Mouse (Mus musculus): ENCODE measurements at regions not wholly inside any gene's neighbourhood (a gene's known extent, or its start where the extent isn't known, plus 50 kb on each side); places are given as distances from the start of the nearest gene placed in this dataset.

DNA sequence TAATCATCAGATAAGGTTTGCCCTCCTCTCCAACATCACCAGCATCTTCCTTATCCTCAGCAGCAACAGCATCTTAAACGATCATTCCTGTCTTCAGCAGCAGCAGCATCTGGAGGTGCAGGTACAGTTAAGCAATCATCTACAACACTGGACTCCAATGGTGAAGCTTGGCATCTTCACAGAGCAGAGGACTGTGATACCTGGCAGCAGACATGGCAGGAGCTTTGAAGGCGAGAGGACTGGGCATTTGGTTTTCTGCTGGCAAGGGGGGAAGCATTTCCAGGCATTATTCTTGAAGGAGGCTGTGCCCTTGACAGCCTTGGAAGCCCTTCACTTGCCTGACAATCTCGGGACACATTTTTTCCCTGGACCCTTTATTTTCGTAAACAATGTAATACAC, 235.3 kb downstream of the Sp3 start:
- Histone ChIP-seq H3K27ac (ENCODE audit: insufficient read depth, low read depth) (no peak overlapping the region), H3K36me3 (replicated peaks in 1 of 2; ENCODE audit: control insufficient read depth in 1 of 2, insufficient read depth in 1 of 2, low read length in 1 of 2) (no peaks in the 10 kb centered on the region), H3K4me3 (replicated peaks in 1 of 3; ENCODE audit: low read depth in 2 of 3, low read length in 2 of 3, poor library complexity in 1 of 3) (no peak overlapping the region), H3K4me2 (ENCODE audit: insufficient read depth, low read depth, poor library complexity, severe bottlenecking) (no peak overlapping the region), H3K79me2 (replicated peaks; ENCODE audit: control insufficient read depth, extremely low read depth, insufficient read depth, poor library complexity, severe bottlenecking) (no peaks in the 10 kb centered on the region), H3K9ac (ENCODE audit: insufficient read depth, low read depth) (no peak overlapping the region), H3K9me3 (replicated peaks; ENCODE audit: low read length) (peaks cover under 1% of the 10 kb centered on the region), H3K27me3 (replicated peaks) (no peaks in the 10 kb centered on the region), H3K4me1 (ENCODE audit: control insufficient read depth in 1 of 2, insufficient read depth in 2 of 2) (peaks cover 12% of the 10 kb centered on the region in 2 experiments)
- no peak for TF ChIP-seq SIN3A (IDR thresholded peaks at IDR 0.05; ENCODE audit: low read length)
- TF ChIP-seq CTCF (conservative IDR thresholded peaks at IDR 0.05 in 1 of 2, IDR thresholded peaks at IDR 0.05 in 1 of 2; ENCODE audit: low read depth in 2 of 2, low read length in 2 of 2), result no peak
- TF ChIP-seq RAD21 (IDR thresholded peaks at IDR 0.05; ENCODE audit: low read depth, low read length), result no peak
- TF ChIP-seq SMC3 (IDR thresholded peaks at IDR 0.05; ENCODE audit: low read depth, low read length), result no peak
- TF ChIP-seq MAZ (IDR thresholded peaks at IDR 0.05; ENCODE audit: low read depth, low read length), result no peak
- TF ChIP-seq CHD1 (IDR thresholded peaks at IDR 0.05; ENCODE audit: low read depth, low read length), result no peak
- no peak for TF ChIP-seq ETS1 (conservative IDR thresholded peaks at IDR 0.05; ENCODE audit: low read depth, low read length)
- TF ChIP-seq MAX (IDR thresholded peaks at IDR 0.05; ENCODE audit: low read length), result no peak
- no peak for TF ChIP-seq USF1 (IDR thresholded peaks at IDR 0.05; ENCODE audit: low read depth, low read length)
- TF ChIP-seq EP300 (IDR thresholded peaks at IDR 0.05; ENCODE audit: low read length), result no peak
- TF ChIP-seq BHLHE40 (IDR thresholded peaks at IDR 0.05; ENCODE audit: low read depth, low read length), result no peak
- TF ChIP-seq ZNF384 (IDR thresholded peaks at IDR 0.05; ENCODE audit: low read depth, low read length), result no peak
- no peak for TF ChIP-seq USF2 (conservative IDR thresholded peaks at IDR 0.05; ENCODE audit: low read depth, low read length)
- DNase-seq (ENCODE audit: extremely low read depth), result no peak
- in situ Hi-C loops (cut with MboI; ENCODE audit: low pct_ligation_motif_present, low pct_unique_long_range_greater_than_20kb, low sequenced_read_pairs) (no loop called here), dilution Hi-C loops (cut with MboI; ENCODE audit: extremely low pct_ligation_motif_present, extremely low pct_unique_long_range_greater_than_20kb, low sequenced_read_pairs) (no loop called here)

DNA sequence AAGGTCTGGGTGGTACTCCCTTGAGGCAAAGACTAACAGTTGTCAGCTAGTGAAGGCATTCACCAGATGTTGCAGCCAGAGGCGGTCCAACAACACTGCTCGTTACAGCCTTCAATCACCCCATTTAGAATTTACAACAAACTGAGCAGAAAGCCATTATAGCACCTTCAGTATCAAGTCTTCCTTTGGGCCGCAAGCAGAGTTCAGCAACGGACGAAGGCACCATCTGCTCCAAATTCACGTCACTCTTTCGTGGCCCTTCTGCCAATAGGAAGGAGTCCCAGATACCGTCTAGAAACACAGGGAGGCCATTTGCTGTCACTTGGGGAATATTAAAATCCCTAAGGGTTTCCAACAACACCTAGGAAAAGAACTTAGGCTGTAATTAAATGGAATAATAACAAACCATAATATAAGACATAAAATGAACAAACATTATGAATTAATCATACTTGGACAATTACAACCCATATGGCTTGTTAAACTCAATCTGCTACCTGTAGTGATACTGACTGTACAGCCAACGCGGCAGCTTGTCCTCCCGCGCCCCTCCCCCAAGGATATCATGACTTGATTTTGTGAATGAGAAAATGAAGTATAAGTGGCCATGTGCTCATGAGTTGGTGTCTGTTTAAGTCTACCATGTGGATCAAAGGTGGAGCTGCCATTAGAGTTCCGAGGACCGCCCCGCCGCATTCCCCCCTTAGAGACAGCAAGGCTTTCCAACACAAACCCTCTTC, 233.6 kb downstream of the Sp3 start:
- TF ChIP-seq JUND (conservative IDR thresholded peaks at IDR 0.05; ENCODE audit: low read depth, low read length) (no peak), MYC (IDR thresholded peaks at IDR 0.05; ENCODE audit: low read depth, low read length) (no peak), GABPA (IDR thresholded peaks at IDR 0.05; ENCODE audit: insufficient replicate concordance, low read depth, low read length) (no peak), E2F4 (IDR thresholded peaks at IDR 0.05; ENCODE audit: insufficient replicate concordance, low read depth, low read length) (no peak), RAD21 (IDR thresholded peaks at IDR 0.05; ENCODE audit: low read depth, low read length) (no peak), NRF1 (IDR thresholded peaks at IDR 0.05; ENCODE audit: low read depth, low read length) (no peak), JUN (IDR thresholded peaks at IDR 0.05; ENCODE audit: insufficient read depth, low read depth, low read length) (no peak), NELFE (IDR thresholded peaks at IDR 0.05; ENCODE audit: low read depth, low read length) (no peak), HCFC1 (IDR thresholded peaks at IDR 0.05; ENCODE audit: low read depth, low read length) (no peak), USF1 (IDR thresholded peaks at IDR 0.05; ENCODE audit: low read depth, low read length) (no peak), CTCF (conservative IDR thresholded peaks at IDR 0.05 in 1 of 2, IDR thresholded peaks at IDR 0.05 in 1 of 2; ENCODE audit: low read depth in 2 of 2, low read length in 2 of 2) (no peak), MEF2A (IDR thresholded peaks at IDR 0.05; ENCODE audit: borderline replicate concordance, low read depth, low read length) (no peak), MAX (IDR thresholded peaks at IDR 0.05; ENCODE audit: low read length) (no peak), CHD2 (IDR thresholded peaks at IDR 0.05; ENCODE audit: low read length) (no peak)
- no peak overlapping the region for H3K9ac ChIP-seq (ENCODE audit: insufficient read depth, low read depth)
- peaks cover 4% of the 10 kb centered on the region for H3K9me3 ChIP-seq (replicated peaks; ENCODE audit: low read length)
- H3K36me3 ChIP-seq (replicated peaks in 1 of 2; ENCODE audit: control insufficient read depth in 1 of 2, insufficient read depth in 1 of 2, low read length in 1 of 2), result no peaks in the 10 kb centered on the region
- no peak overlapping the region for H3K4me2 ChIP-seq (ENCODE audit: insufficient read depth, low read depth, poor library complexity, severe bottlenecking)
- DNase-seq (ENCODE audit: extremely low read depth), result no peak
- H3K79me2 ChIP-seq (replicated peaks; ENCODE audit: control insufficient read depth, extremely low read depth, insufficient read depth, poor library complexity, severe bottlenecking), result no peaks in the 10 kb centered on the region
- no peak overlapping the region for H3K4me3 ChIP-seq (replicated peaks in 1 of 3; ENCODE audit: low read depth in 2 of 3, low read length in 2 of 3, poor library complexity in 1 of 3)
- H3K27me3 ChIP-seq (replicated peaks), result no peaks in the 10 kb centered on the region
- dilution Hi-C loops (cut with MboI; ENCODE audit: extremely low pct_ligation_motif_present, extremely low pct_unique_long_range_greater_than_20kb, low sequenced_read_pairs) (no loop called here), in situ Hi-C loops (cut with MboI; ENCODE audit: low pct_ligation_motif_present, low pct_unique_long_range_greater_than_20kb, low sequenced_read_pairs) (no loop called here)
- H3K4me1 ChIP-seq (ENCODE audit: control insufficient read depth in 1 of 2, insufficient read depth in 2 of 2), result peaks cover under 1 to 1% of the 10 kb centered on the region in 2 experiments; a peak in 1 of 4 replicates
- no peak overlapping the region for H3K27ac ChIP-seq (ENCODE audit: insufficient read depth, low read depth)
